Mouse (Mus musculus) adrenal gland, postnatal 14 days (tissue): ENCODE data around the gene F10. TPM values are rescaled to one million over a fixed set of nuclear protein-coding genes. Genes with fewer than 3 reads are reported as not detected.

ENCODE experiments used
- DNase-seq: peaks from one replicate; pipeline ENCODE4 v3.0.0; 2021; ENCODE audit warnings: mixed read lengths
- long read RNA-seq, 2 experiments: library from polyadenylated mRNA; stranded (forward); transcript quantifications; one replicate each; pipeline ENCODE4 v2.0.0; 2021
- total RNA-seq: library from RNA; stranded (reverse); gene quantifications from 2 replicates; pipeline ENCODE4 v1.2.3, GENCODE M21; 2021

Gene F10
- total RNA-seq, result 4.9 and 76.6 TPM in 2 replicates
- long read RNA-seq, experiment 1, partial matches to known transcripts, result 3 of 5 reads
- long read RNA-seq, experiment 1, other reads (novel, unspliced or antisense), result 2 of 5 reads
- long read RNA-seq, experiment 2, partial matches to known transcripts, result 55 of 57 reads
- long read RNA-seq, experiment 2, other reads (novel, unspliced or antisense), result 1 of 57 reads

DNA sequence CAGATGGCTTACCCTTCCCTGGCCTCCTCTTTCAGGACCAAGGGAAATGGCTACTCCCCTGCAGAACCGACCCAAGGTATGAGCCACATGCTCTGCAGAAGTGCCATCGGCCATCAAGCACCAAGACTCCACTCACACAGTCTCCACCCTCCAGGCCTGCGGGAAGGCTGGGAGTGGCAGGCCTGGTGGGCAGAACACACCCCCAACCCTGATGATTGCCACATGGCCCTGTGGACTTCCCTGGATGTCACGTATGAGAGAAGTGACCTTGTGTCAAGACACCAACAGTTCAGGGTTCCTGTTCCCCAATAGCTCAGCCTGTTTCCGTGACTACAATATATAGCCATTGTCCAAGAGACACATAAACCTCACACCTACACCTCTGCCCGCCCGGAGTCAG is at the start of gene F10:
Gene F10, plus strand, starts transcription at position 294 of the 400 bp plus-strand sequence.
- peak; percentile 11 for DNase-seq

DNA sequence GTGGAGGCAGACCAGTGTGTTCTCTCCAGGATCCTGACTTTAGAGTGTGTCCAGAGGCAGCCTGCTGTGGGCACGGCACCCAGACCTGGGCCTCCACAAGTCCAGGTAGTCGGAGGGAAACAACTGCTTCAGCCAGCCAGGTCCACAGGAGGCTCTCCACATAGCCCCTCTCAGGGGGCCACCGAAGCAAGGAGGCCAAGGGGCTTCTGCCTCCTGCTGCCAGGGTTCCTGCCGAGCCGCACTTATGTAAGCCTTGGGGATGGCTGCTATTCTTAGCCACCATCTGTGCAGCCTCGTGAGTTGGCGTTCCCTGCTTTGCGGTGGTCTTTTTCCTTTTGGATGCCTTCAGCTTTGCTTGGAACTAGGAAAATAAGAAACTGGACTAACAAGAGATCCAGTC is 49.5 kb upstream of the F10 start:
- DNase-seq, result no peak

- DNase-seq, result no peak
These were observed 48.2 kb upstream of the F10 start for GRCm38 (mm10) chr8:12988722-12989430.

DNA sequence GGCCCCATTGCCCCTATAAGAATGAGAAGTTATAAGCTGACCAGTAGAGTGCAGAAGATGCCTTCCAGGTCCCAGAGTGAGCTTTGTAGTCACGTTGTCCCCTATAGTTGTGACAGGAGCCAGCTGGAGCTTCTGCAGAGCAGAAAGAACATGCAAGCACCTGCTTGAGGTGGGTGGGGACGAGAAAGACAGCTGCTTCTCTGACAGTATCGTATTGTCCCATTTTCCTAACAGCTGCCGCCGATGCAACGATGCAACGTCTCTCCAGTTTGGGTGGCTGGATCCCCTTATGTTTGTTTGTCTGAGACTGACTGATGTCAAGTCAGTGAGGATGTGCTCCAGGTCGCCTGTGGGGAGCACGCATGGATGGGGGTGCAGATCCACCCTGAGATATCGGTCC is 45.7 kb upstream of the F10 start:
- DNase-seq, result no peak

DNA sequence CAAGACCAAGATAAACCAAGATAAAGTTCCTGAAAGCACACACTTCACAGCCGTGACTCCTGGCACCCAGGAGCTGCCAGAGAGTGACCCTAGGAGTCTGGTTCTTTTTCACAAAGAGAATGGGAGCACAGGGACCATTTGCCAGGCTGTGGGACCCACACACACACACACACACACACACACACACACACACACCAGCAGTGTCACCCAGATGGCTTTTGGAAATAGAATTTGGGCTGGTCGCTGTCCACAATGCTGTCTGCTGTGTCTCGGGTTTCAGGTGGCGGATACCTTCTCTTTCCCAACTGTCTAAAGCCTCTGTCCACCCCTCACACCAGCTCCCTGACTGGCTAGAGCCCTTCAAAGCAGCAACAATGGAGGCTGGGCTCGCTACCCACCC is 42.6 kb upstream of the F10 start:
- DNase-seq, result no peak

DNA sequence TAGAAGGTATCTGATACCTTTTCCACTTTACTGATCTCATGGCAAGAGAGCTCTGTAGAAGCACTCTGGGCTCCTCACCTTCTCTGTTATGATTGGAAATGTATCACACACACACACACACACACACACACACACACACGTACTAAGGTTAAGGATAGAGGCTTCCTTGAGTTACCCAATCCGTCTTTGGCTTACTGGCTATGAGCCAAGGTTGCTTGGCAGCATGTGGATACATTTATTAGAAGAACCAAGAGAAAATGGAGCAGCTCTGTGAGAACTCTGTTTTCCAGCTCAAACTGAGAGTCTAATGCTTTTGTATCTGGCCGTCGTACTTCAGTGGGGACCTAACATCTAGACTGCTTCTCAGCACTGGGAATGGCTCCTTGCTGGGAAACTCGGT is 41.6 kb upstream of the F10 start:
- peak; percentile 73 for DNase-seq

DNA sequence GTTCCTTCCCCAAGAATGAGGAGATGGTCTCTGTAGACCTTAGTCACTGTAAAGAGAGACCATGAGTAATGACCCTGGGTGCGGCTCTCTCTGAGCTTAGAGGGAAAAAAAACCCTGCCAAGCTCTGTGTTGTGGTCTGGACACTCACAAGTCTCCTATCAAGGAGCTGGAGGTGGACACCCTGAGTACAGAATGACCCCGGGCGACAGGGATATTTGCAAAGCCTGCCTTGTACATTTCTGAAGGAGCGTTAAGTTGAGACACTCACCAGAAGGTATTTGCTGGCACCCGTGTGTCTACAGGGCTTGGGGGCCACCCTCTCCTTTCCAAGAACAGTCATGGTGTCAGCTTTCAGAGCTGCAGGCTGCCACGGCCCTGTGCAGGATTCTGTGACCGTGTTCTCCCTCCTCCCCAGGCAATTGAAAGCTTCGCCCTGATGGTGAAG is 40.3 kb upstream of the F10 start:
- DNase-seq, result no peak

DNA sequence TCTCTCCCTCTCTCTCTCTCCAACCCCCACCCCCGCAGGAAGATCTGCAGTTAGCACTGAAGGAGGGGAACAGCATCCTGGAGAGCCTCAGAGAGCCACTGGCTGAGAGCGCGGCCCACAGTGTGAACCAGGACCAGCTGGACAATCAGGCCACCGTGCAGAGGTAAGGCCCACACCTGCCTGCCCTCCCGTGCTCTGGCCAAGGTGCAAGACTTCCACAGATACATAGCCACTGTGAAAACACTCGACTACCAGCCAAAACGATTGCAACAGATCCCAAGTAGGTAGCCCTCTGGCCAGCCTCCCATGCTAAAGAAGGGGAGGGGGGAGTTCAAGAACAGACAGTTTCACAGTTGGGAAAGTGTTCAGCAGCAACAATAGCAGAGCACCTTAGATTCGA is 38.8 kb upstream of the F10 start:
- DNase-seq, result no peak

- no peak for DNase-seq
These were observed 37.3 kb upstream of the F10 start for GRCm38 (mm10) chr8:12999793-13000192.

- no peak for DNase-seq
These were observed 29.6 kb upstream of the F10 start for GRCm38 (mm10) chr8:13007458-13007857.

DNA sequence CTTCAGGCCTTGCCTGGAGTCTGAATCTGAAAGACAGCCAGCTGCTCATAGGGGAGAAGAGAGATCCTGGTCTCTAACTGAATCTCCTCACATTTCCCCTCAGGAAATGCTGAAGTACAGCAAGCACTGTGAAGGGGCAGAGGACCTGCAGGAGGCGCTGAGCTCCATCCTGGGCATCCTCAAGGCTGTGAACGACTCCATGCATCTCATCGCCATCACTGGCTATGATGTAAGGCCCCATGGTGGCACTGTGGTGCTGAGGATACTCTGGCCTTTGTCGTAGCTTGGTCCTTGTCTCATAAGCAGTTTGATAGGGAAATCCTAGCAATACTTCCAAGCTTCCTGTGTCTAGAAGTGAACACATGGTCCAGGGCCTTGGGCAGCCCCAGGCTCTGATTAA is 26.8 kb upstream of the F10 start:
- DNase-seq, result no peak

DNA sequence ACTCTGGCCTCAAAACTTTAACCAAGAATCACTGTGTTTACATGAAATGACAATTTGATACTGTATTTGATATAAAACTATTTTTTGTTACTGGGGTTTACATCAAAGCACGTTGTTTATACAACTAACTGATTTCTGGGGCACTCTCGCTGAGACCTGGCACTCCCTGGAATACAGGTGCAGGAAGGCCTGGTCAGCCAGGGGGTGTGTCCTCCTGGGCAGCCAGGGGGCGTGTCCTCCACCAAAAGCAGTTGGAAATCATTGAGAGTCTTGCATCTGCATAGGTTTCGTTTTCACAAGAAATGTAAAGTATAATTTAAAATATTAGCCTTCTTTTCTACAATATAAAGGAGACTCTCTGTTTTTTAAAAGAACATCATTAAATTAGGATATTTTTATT is 17.5 kb upstream of the F10 start:
- DNase-seq, result no peak

DNA sequence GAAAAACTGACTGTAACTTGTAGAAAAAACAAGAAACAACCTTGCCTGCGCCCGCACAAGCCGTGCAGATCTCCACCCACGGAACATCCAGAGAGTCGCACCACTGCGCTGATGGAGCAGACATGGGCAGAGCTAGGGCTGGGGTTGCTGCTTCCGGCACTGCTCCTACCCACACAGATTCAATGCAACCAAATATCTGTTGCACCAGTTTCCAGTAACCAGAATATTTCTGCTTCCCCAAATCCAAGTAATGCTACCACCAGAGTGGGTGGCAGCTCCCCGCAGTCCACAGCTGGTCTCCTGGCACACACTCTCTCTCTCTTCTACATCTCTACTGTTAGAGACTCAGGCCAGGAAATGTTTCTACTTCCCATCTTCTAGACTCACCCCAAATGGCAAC is 15.3 kb upstream of the F10 start:
- DNase-seq, result no peak

GRCm38 (mm10) chr8:13025487-13026224 is 11.5 kb upstream of the F10 start, which contains the start of gene F7:
Gene F7, plus strand, starts transcription at chr8:13026034.
- peak; percentile 44 for DNase-seq

- peak; percentile 24 for DNase-seq
These were observed 9.5 kb upstream of the F10 start for GRCm38 (mm10) chr8:13027615-13028014.

DNA sequence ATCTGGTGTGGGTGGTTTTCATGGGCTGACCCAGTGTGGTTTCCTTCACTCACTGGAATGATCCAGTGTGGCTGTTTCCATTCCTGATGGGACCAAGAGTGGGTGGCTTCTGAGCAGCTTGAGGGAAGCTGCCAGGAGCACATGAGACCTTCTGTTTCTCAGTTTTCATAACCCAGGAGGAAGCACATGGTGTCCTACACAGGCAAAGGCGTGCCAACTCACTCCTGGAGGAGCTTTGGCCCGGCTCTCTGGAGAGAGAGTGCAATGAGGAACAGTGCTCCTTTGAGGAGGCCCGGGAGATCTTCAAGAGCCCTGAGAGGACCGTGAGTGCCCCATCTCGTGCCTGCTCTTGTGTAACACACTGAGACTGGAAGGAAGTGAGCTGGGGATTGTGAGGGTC is 8.6 kb upstream of the F10 start:
- DNase-seq, result no peak

GRCm38 (mm10) chr8:13036346-13036812 is 729 bp upstream of the F10 start:
- peak; percentile 21 for DNase-seq

- peak; percentile 53 for DNase-seq
These were observed 461 bp downstream of the F10 start for GRCm38 (mm10) chr8:13037569-13037968.

DNA sequence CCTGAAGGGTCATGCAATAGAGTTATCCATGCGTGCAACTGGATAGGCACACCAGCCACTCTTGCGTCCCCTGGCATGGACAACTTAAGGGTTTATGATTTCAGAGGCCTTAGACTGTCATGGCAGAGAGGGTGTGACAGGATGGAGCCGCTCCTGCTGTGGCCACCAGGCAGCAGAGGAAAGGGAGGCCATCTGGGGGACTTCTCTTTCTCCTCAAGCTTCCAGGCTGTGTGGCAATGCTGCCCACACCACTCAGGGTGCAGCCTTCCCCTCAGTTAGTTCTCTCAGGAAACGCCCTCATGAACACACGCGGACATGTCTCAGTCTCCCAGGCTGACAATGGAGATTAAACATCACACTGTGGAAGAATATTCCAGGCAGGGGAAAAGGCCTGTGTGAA is 1.9 kb downstream of the F10 start:
- no peak for DNase-seq

DNA sequence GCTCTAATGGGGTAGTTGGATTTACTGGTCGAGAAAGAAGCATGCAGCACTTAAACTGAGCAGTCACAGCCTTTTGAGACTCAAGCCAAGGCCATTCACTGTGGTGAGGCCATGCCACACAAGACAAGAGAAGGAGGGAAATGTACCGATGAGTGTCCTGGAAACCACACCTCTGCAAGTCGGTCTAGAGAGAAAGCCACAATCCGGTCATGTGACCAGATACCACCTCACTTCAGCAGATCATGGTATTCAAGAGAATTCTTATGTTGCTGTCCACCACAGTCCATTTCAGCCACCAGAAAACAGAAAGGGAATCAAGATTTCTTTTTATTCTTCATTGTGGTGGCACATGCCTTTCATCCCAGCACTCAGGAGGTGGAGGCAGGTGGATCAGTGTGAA is 4.4 kb downstream of the F10 start:
- DNase-seq, result no peak

DNA sequence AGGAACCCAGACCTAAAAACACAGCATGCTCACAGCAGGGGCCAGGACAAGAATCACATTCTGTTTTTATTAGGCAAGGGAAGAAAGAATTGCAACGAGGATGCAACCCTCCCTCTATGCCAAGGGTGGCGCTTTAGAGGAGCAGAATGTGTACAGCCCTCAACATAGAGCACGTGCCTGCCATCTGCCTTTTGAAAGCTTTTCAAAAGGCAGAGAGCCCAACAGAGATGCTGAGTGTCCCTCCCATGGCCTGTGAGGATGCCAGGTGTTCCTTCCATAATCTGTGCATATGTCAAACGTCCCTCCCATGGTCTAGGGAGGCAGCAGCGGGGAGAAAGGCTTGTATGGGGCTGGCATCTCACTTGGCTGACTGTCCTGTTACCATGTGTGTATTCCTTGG is 10.5 kb downstream of the F10 start:
- no peak for DNase-seq

- DNase-seq, result no peak
These were observed 13.4 kb downstream of the F10 start for GRCm38 (mm10) chr8:13050550-13050949.

DNA sequence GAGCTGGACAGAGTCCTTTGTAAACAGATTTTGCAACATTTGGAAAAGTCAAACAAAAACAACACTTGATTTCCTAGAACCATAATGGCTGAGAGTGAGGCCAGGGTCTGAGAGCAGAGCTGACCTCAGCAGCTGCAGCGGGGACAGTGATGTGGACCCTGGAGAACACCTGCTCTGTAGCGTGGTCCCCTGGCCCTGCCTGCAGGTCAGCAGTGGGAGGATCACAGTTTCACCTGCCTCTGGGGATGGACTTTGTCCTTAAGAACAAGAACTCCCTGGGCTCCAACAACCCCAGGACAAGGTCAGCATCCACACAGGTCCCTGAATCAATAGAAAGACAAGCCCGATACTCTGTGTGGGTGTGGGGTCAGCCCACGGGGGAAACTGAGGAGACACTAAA is 20.2 kb downstream of the F10 start:
- DNase-seq, result no peak
